Mouse (Mus musculus) NIH3T3 (cell line): ENCODE results near the gene Cyp3a25.
"Not testable (repeated sequence)": the region's sequence is repeated elsewhere in the genome, so short reads cannot be mapped to it uniquely, and the experiment has no call there.

ENCODE experiments used
- DNase-seq: peaks from one replicate; pipeline ENCODE4 v3.0.0-alpha.2; 2012; ENCODE audit warnings: low read depth

Cyp3a25 gene

DNA sequence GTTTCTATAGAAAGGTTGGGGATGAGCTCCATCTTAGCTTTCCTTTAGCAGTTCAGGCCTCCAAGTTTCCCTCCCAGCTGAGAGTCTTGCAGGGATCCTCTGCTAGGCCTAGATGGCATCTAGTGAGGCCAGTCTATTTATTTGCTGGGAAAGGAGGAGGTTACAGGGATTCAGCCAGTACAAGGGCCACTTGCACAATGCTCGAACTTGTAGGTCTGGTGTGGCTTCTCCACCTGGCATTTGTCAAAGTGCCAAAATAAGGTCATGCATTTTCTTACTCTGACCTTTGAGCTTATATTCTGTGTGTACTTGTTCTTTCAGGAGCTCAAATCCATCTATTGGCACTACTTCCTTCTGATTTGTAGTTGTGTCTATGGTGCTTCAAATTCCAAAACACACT, at the start of gene Cyp3a25:
TSS of gene Cyp3a25 (minus strand) at position 110 of the 400 bp plus-strand sequence.
- DNase-seq, result not testable (repeated sequence)

- DNase-seq, result no peak
These were observed 11.7 kb upstream of the Cyp3a25 start for GRCm38 (mm10) chr5:146021136-146021535.

DNA sequence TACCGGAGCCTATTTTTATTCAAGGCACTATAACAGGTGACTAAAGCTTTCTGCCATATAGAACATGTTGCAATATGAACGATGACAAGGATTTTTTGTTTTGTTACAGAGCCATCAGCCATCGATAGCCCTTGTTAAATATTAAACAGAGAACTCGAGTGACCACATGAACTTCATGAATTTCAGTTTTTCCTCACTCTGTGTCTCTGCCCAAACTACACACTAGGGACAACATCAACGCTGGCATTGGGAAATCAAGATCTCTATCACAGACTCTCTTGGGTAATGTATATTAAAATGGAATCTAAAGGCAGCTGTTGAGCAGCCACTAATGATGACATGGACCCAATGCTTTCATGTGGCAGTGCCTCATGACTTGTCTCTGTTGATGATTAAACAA, 8.9 kb upstream of the Cyp3a25 start:
- no peak for DNase-seq

- DNase-seq, result no peak
These were observed 1.8 kb upstream of the Cyp3a25 start for GRCm38 (mm10) chr5:146011251-146011650.

- DNase-seq, result no peak
These were observed 42.3 kb downstream of the Cyp3a25 start for GRCm38 (mm10) chr5:145967080-145967479.
